Comparison of ENCODE assay signal across 11 mouse cellular contexts in genomic region chrX:104013318-104013811, GRCm38 (mm10). TPM values are rescaled to one million over a fixed set of nuclear protein-coding genes. Genes with fewer than 3 reads are reported as not detected.
DNase-seq lines count a peak whose midpoint lies in the region; ATAC-seq and TF ChIP-seq lines count a peak whose summit lies in the region.
"Had no signal": no experiment of that assay in that cellular context is flagged by ENCODE, and none has a peak within 500 bp of the region (broad histone marks: within the 10 kb centered on the region; RNA-seq: fewer than 3 reads in every experiment).

No protein-coding gene starts in this region.

- H3K4me1 ChIP-seq in heart, embryonic 11.5 days (ENCODE audit: control insufficient read depth, insufficient read depth, low read length), result no peaks in the 10 kb centered on the region
- H3K4me1 ChIP-seq in CH12.LX (ENCODE audit: control insufficient read depth in 1 of 2, insufficient read depth in 2 of 2), result peaks cover 2 to 13% of the 10 kb centered on the region in 2 experiments; a peak in 2 of 4 replicates
- H3K4me1 ChIP-seq in heart, postnatal 0 days (ENCODE audit: control insufficient read depth, insufficient read depth), result no peaks in the 10 kb centered on the region
- no peaks in the 10 kb centered on the region for H3K4me1 ChIP-seq in midbrain, postnatal 0 days (ENCODE audit: insufficient read depth, low read length)

- in situ Hi-C loops in CH12.LX (cut with MboI; ENCODE audit: low pct_ligation_motif_present, low pct_unique_long_range_greater_than_20kb, low sequenced_read_pairs), result no loop called here

- no peak for TF ChIP-seq CTCF in CH12.LX (conservative IDR thresholded peaks at IDR 0.05 in 1 of 2, IDR thresholded peaks at IDR 0.05 in 1 of 2; ENCODE audit: low read depth in 2 of 2, low read length in 2 of 2)
- no peak for TF ChIP-seq CTCF in heart, postnatal 0 days (IDR thresholded peaks at IDR 0.05; ENCODE audit: low read depth)
- TF ChIP-seq CTCF in midbrain, postnatal 0 days (IDR thresholded peaks at IDR 0.05), result no peak

- TF ChIP-seq EP300 in CH12.LX (IDR thresholded peaks at IDR 0.05; ENCODE audit: low read length), result no peak
- no peak for TF ChIP-seq EP300 in heart, postnatal 0 days (IDR thresholded peaks at IDR 0.05; ENCODE audit: low read depth)

- H3K9me3 ChIP-seq in heart, embryonic 11.5 days (replicated peaks; ENCODE audit: control insufficient read depth, low read length), result no peaks in the 10 kb centered on the region
- no peaks in the 10 kb centered on the region for H3K9me3 ChIP-seq in CH12.LX (replicated peaks; ENCODE audit: low read length)
- H3K9me3 ChIP-seq in heart, postnatal 0 days (replicated peaks; ENCODE audit: control insufficient read depth, low read length), result no peaks in the 10 kb centered on the region
- H3K9me3 ChIP-seq in midbrain, postnatal 0 days (ENCODE audit: low read length), result no peaks in the 10 kb centered on the region

- H3K4me3 ChIP-seq in heart, embryonic 11.5 days (ENCODE audit: low read depth, low read length), result no peak overlapping the region
- no peak overlapping the region for H3K4me3 ChIP-seq in CH12.LX (replicated peaks in 1 of 3; ENCODE audit: low read depth in 2 of 3, low read length in 2 of 3, poor library complexity in 1 of 3)
- H3K4me3 ChIP-seq in heart, postnatal 0 days (ENCODE audit: low read depth, low read length), result no peak overlapping the region
- H3K4me3 ChIP-seq in midbrain, postnatal 0 days (ENCODE audit: low read depth, low read length), result no peak overlapping the region
- H3K4me3 ChIP-seq: layer of hippocampus, adult 2 months had no signal

- H3K27me3 ChIP-seq in heart, embryonic 11.5 days (ENCODE audit: control insufficient read depth, insufficient read depth, low read length), result peaks cover 3% of the 10 kb centered on the region; the same call in 1 of the 2 replicates
- no peaks in the 10 kb centered on the region for H3K27me3 ChIP-seq in CH12.LX (replicated peaks)
- no peaks in the 10 kb centered on the region; the same call in 1 of the 2 replicates for H3K27me3 ChIP-seq in heart, postnatal 0 days (ENCODE audit: control insufficient read depth, insufficient read depth, low read length)
- H3K27me3 ChIP-seq in midbrain, postnatal 0 days (ENCODE audit: insufficient read depth, low read length), result no peaks in the 10 kb centered on the region; the same call in 1 of the 2 replicates

- TF ChIP-seq POLR2A in CH12.LX (IDR thresholded peaks at IDR 0.05; ENCODE audit: low read depth, low read length), result no peak

- H3K79me2 ChIP-seq in CH12.LX (replicated peaks; ENCODE audit: control insufficient read depth, extremely low read depth, insufficient read depth, poor library complexity, severe bottlenecking), result no peaks in the 10 kb centered on the region

- no peak for TF ChIP-seq RAD21 in CH12.LX (IDR thresholded peaks at IDR 0.05; ENCODE audit: low read depth, low read length)

- dilution Hi-C loops in CH12.LX (cut with MboI; ENCODE audit: extremely low pct_ligation_motif_present, extremely low pct_unique_long_range_greater_than_20kb, low sequenced_read_pairs), result no loop called here

- H3K4me2 ChIP-seq in heart, embryonic 11.5 days, result no peak overlapping the region
- H3K4me2 ChIP-seq in CH12.LX (ENCODE audit: insufficient read depth, low read depth, poor library complexity, severe bottlenecking), result no peak overlapping the region
- H3K4me2 ChIP-seq in heart, postnatal 0 days (ENCODE audit: low read depth, low read length), result no peak overlapping the region
- H3K4me2 ChIP-seq in midbrain, postnatal 0 days (ENCODE audit: low read depth, low read length, poor library complexity, severe bottlenecking), result no peak overlapping the region

- no peak for ATAC-seq in heart, embryonic 11.5 days (replicated peaks; ENCODE audit: insufficient number of reproducible peaks, low FRiP score, low TSS enrichment)
- ATAC-seq in heart, postnatal 0 days (ENCODE audit: insufficient read depth, low read depth), result peak; percentile 69; the same call in 1 of the 2 replicates
- ATAC-seq in monocyte, adult 5-6 weeks (replicated peaks; ENCODE audit: insufficient number of reproducible peaks, low FRiP score, low TSS enrichment, poor library complexity, severe bottlenecking), result no peak
- no peak for ATAC-seq in midbrain, postnatal 0 days (ENCODE audit: low FRiP score)

- no peak overlapping the region for H3K27ac ChIP-seq in heart, embryonic 11.5 days (ENCODE audit: low read depth, low read length)
- H3K27ac ChIP-seq in CH12.LX (ENCODE audit: insufficient read depth, low read depth), result no peak overlapping the region
- no peak overlapping the region for H3K27ac ChIP-seq in heart, postnatal 0 days (ENCODE audit: low read depth)
- H3K27ac ChIP-seq in midbrain, postnatal 0 days (ENCODE audit: low read depth, low read length), result no peak overlapping the region
- H3K27ac ChIP-seq: layer of hippocampus, adult 2 months; macrophage had no signal

- WGBS in heart, embryonic 11.5 days (ENCODE audit: insufficient replicate concordance), result 35% methylated on average over 4 of the region's 4 CpGs
- WGBS in heart, postnatal 0 days, result 38% methylated on average over 4 of the region's 4 CpGs
- 65% methylated on average over 4 of the region's 4 CpGs for WGBS in midbrain, postnatal 0 days

- DNase-seq in heart, adult 18-20 months, result peak; percentile 12 to 37
- DNase-seq in CH12.LX (ENCODE audit: extremely low read depth), result peak; percentile 15
- DNase-seq in heart, postnatal 0 days (ENCODE audit: low spot score), result peak; percentile 11
- DNase-seq in lung, postnatal 10 days, result peak; percentile 2
- DNase-seq in cerebellum, adult 9-10 months, result no peak
- no peak for DNase-seq in midbrain, postnatal 0 days (ENCODE audit: low spot score)
- DNase-seq: cerebellum, postnatal 14 days had no signal

- no peaks in the 10 kb centered on the region for H3K36me3 ChIP-seq in heart, embryonic 11.5 days (ENCODE audit: control insufficient read depth, insufficient read depth, low read length)
- H3K36me3 ChIP-seq in CH12.LX (replicated peaks in 1 of 2; ENCODE audit: control insufficient read depth in 1 of 2, insufficient read depth in 1 of 2, low read length in 1 of 2), result no peaks in the 10 kb centered on the region
- H3K36me3 ChIP-seq in heart, postnatal 0 days (replicated peaks; ENCODE audit: control insufficient read depth, insufficient read depth, low read length), result no peaks in the 10 kb centered on the region
- H3K36me3 ChIP-seq in midbrain, postnatal 0 days (ENCODE audit: insufficient read depth, low read length), result no peaks in the 10 kb centered on the region

- no peak overlapping the region for H3K9ac ChIP-seq in heart, embryonic 11.5 days (ENCODE audit: low read depth, low read length)
- H3K9ac ChIP-seq in CH12.LX (ENCODE audit: insufficient read depth, low read depth), result no peak overlapping the region
- no peak overlapping the region for H3K9ac ChIP-seq in heart, postnatal 0 days (replicated peaks; ENCODE audit: low read depth, low read length)
- no peak overlapping the region for H3K9ac ChIP-seq in midbrain, postnatal 0 days (replicated peaks; ENCODE audit: low read length, poor library complexity, severe bottlenecking)

TF ChIP-seq in CH12.LX, 34 proteins besides CTCF, POLR2A, EP300 and RAD21:
- TF ChIP-seq GABPA (IDR thresholded peaks at IDR 0.05; ENCODE audit: insufficient replicate concordance, low read depth, low read length) (no peak), MAFK (IDR thresholded peaks at IDR 0.05; ENCODE audit: insufficient replicate concordance, low read length) (no peak), HCFC1 (IDR thresholded peaks at IDR 0.05; ENCODE audit: low read depth, low read length) (no peak), BHLHE40 (IDR thresholded peaks at IDR 0.05; ENCODE audit: low read depth, low read length) (no peak), MAX (IDR thresholded peaks at IDR 0.05; ENCODE audit: low read length) (no peak), NRF1 (IDR thresholded peaks at IDR 0.05; ENCODE audit: low read depth, low read length) (no peak), TBP (conservative IDR thresholded peaks at IDR 0.05; ENCODE audit: low read depth, low read length) (no peak), SMC3 (IDR thresholded peaks at IDR 0.05; ENCODE audit: low read depth, low read length) (no peak), RCOR1 (conservative IDR thresholded peaks at IDR 0.05; ENCODE audit: low read depth, low read length) (no peak), PAX5 (IDR thresholded peaks at IDR 0.05; ENCODE audit: low read length) (no peak)

RNA-seq across cellular contexts. Expression of gene Rlim, which starts 32.3 kb away (rescaled TPM):
- 10 to 100 TPM; 23.1 to 23.9 TPM for total RNA-seq in heart, adult 18-20 months (2021)
- 29.6 and 33.1 TPM in 2 replicates for polyA plus RNA-seq in heart, embryonic 11.5 days (2014; fragmentation: Nextera tagmentation; extraction: Ambion mirVana)
- total RNA-seq in CH12.LX (2012; rRNA removed) (30.3 and 35.0 TPM in 2 replicates), CH12.LX (2014; rRNA removed) (59.8 and 66.6 TPM in 2 replicates)
- polyA plus RNA-seq in CH12.LX (2012; ENCODE audit: insufficient read length, low read depth), result 24.2 and 28.6 TPM in 2 replicates
- 21.6 and 29.4 TPM in 2 replicates for total RNA-seq in heart, postnatal 0 days (2014; rRNA removed; ENCODE audit: low replicate concordance)
- 9.4 and 11.5 TPM in 2 replicates for polyA plus RNA-seq in heart, postnatal 0 days (2015; fragmentation: Nextera tagmentation; extraction: Ambion mirVana)
- 149 to 178 TPM (median 150 TPM) in 3 replicates for total RNA-seq in monocyte, adult 5-6 weeks (2017)
- total RNA-seq in midbrain, postnatal 0 days (2014; rRNA removed), result 37.7 and 47.3 TPM in 2 replicates
- polyA plus RNA-seq in midbrain, postnatal 0 days (2015; fragmentation: Nextera tagmentation; extraction: Ambion mirVana), result 16.4 and 20.1 TPM in 2 replicates

Comparison
In these comparisons a context has a peak if more than half of its experiments do, and no peak if none do; other contexts are left out.
1. DNase-seq: peak in heart, adult 18-20 months (2 of 2), CH12.LX (single experiment), heart, postnatal 0 days (single experiment) and lung, postnatal 10 days (single experiment); none in cerebellum, adult 9-10 months (single experiment) and midbrain, postnatal 0 days (single experiment).